Mouse (Mus musculus) spleen, adult 2 months (tissue): ENCODE measurements around the gene Lrrc75a. TPM values are rescaled to one million over a fixed set of nuclear protein-coding genes. Genes with fewer than 3 reads are reported as not detected.
"Not testable (repeated sequence)": the region's sequence is repeated elsewhere in the genome, so short reads cannot be mapped to it uniquely, and the experiment has no call there.

Source experiments
- DNase-seq, 2 experiments: peaks; one replicate each; pipeline versions ENCODE4 v3.0.0 to v3.0.0-alpha.2; 2012 to 2021; ENCODE audit warnings: low spot score in 2 of 2, low read depth in 1 of 2
- H3K27ac ChIP-seq: fragments of 200-500 bp; 2 replicates; pipeline ENCODE4 v1.5.1; 2012; ENCODE audit warnings: low read length, inconsistent platforms; ENCODE audit not compliant: insufficient read depth
- H3K27me3 ChIP-seq: fragments of 200-500 bp; 2 replicates; pipeline ENCODE4 v1.6.1; 2012; ENCODE audit warnings: mild to moderate bottlenecking, moderate library complexity, low read length, inconsistent platforms; ENCODE audit not compliant: control insufficient read depth, insufficient read depth
- H3K36me3 ChIP-seq: fragments of 200-500 bp; 2 replicates; pipeline ENCODE4 v1.6.1; 2012; ENCODE audit warnings: mild to moderate bottlenecking, low read length, inconsistent platforms; ENCODE audit not compliant: control insufficient read depth, insufficient read depth
- H3K4me1 ChIP-seq: fragments of 200-500 bp; 2 replicates; pipeline ENCODE4 v1.6.1; 2011; ENCODE audit warnings: inconsistent platforms; ENCODE audit not compliant: control insufficient read depth, insufficient read depth, insufficient read length
- H3K4me3 ChIP-seq: fragments of 200-500 bp; 2 replicates; pipeline ENCODE4 v1.5.1; 2011; ENCODE audit warnings: mild to moderate bottlenecking, inconsistent platforms; ENCODE audit not compliant: insufficient read depth, insufficient read length; ENCODE audit errors: extremely low read depth
- CTCF ChIP-seq: fragments of 200-500 bp; IDR thresholded peaks from 2 replicates; pipeline ENCODE4 v1.5.1; 2011; ENCODE audit warnings: mild to moderate bottlenecking, inconsistent platforms; ENCODE audit not compliant: insufficient read depth, insufficient read length, insufficient replicate concordance; ENCODE audit errors: extremely low read depth
- POLR2A ChIP-seq: fragments of 200-500 bp; IDR thresholded peaks from 2 replicates; pipeline ENCODE4 v1.6.1; 2011; ENCODE audit warnings: low read depth, low read length, inconsistent platforms
- WGBS: fragments of 180-500 bp; shearing (Covaris S2); methylation state at CpG from one replicate; pipeline ENCODE4 v1.1.7; 2018; 5-methylcytosine and 5-hydroxymethylcytosine counted together
- polyA plus RNA-seq: library from polyadenylated mRNA; depleted of rRNA; stranded (reverse); fragments of >200 nt; gene quantifications from 2 replicates; pipeline ENCODE4 v1.2.3, GENCODE M21; 2012

The Lrrc75a gene
- polyA plus RNA-seq, 1 experiment, result 6.6 TPM

- 93% methylated on average over 3 of the region's 3 CpGs for WGBS
- H3K4me3 ChIP-seq, result no peak overlapping the region
- H3K4me1 ChIP-seq, result no peaks in the 10 kb centered on the region; the same call in none of the 2 replicates
- TF ChIP-seq CTCF (no peak), POLR2A (no peak)
- H3K36me3 ChIP-seq, result no peaks in the 10 kb centered on the region
- DNase-seq, result no peak
- peaks cover 2% of the 10 kb centered on the region; the same call in 1 of the 2 replicates for H3K27me3 ChIP-seq
- no peak overlapping the region for H3K27ac ChIP-seq
Observed at GRCm38 (mm10) chr11:62652080-62652479, 3.8 kb upstream of the Lrrc75a start.

- H3K4me1 ChIP-seq, result no peaks in the 10 kb centered on the region; the same call in none of the 2 replicates
- 90% methylated on average over 3 of the region's 3 CpGs for WGBS
- no peak overlapping the region for H3K27ac ChIP-seq
- peaks cover 2% of the 10 kb centered on the region; the same call in 1 of the 2 replicates for H3K27me3 ChIP-seq
- DNase-seq, result no peak
- TF ChIP-seq CTCF, result no peak
- TF ChIP-seq POLR2A, result no peak
- no peaks in the 10 kb centered on the region for H3K36me3 ChIP-seq
- H3K4me3 ChIP-seq, result no peak overlapping the region
Observed at GRCm38 (mm10) chr11:62651563-62651962, 3.2 kb upstream of the Lrrc75a start.

DNA sequence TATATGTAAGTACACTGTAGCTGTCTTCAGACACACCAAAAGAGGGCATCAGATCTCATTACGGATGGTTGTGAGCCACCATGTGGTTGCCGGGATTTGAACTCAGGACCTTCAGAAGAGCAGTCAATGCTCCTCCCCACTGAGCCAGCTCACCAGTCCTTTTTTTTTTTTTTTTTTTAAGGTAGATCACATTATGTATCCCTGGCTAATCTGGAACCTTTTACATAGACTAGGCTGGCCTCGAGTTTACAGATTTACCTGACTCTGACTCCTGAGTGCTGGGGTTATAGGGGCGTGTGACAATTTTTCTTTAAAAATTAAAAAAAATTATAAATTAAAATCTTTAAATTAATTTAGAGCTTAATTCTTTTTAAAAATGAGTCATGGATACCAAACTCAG is 1.5 kb upstream of the Lrrc75a start:
- H3K36me3 ChIP-seq, H3K4me3 ChIP-seq, DNase-seq, H3K27ac ChIP-seq, H3K27me3 ChIP-seq, H3K4me1 ChIP-seq: not testable (repeated sequence)
- WGBS, result 81% methylated on average over 4 of the region's 4 CpGs

GRCm38 (mm10) chr11:62648591-62649391 is 468 bp upstream of the Lrrc75a start, which contains the start of gene Mmgt2:
Mmgt2 (plus strand) TSS chr11:62648664.
- peak within 1 kb of the TSS; percentile 54 for H3K27ac ChIP-seq
- TF ChIP-seq POLR2A (no peak; the same call in 1 of the 2 replicates), CTCF (peak; percentile 88)
- 1% methylated on average over 49 of the region's 53 CpGs for WGBS

DNA sequence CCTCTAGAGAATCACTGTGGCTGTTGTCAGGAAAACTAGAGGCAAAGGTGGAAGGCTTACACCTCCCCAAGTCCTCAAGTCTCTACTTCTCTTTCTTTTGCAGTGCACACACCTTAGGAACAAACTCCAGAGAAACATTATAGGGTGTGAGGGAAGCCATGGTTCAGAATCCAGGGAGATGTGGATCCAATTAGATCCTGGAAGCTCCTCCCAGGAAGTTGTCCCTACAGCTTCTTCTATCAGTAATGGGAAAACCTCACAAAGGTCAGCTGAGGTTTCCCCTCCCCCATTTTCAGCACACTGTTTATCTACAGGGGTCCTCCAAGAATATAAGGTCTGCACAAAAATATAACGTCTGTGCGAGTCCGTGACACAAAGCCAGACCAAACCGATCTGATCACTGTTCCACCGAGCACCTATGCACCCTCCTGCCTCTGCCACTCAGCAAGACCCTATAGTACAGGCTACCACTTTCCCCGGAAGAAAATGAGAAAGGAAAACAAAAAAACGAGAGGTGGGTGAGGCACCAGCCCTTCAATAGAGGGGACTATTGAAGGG is 1.3 kb downstream of the Lrrc75a start:
- H3K27ac ChIP-seq, result no peak overlapping the region
- no peak for DNase-seq
- no peak overlapping the region for H3K4me3 ChIP-seq
- H3K36me3 ChIP-seq, result no peaks in the 10 kb centered on the region
- peaks cover 27% of the 10 kb centered on the region for H3K4me1 ChIP-seq
- TF ChIP-seq CTCF (no peak), POLR2A (no peak)
- H3K27me3 ChIP-seq, result peaks cover 2% of the 10 kb centered on the region; the same call in 1 of the 2 replicates
- WGBS, result 43% methylated on average over 7 of the region's 7 CpGs

More at GRCm38 (mm10) chr11:62648591-62649391, 468 bp upstream of the Lrrc75a start, which contains the start of gene Mmgt2:
- peak; percentile 70 to 95 for DNase-seq
- Histone ChIP-seq H3K4me3 (peak within 1 kb of the TSS; percentile 82), H3K36me3 (no peaks in the 10 kb centered on the region), H3K4me1 (peaks cover 16% of the 10 kb centered on the region), H3K27me3 (peaks cover 2% of the 10 kb centered on the region; the same call in 1 of the 2 replicates)

- Histone ChIP-seq H3K27ac (peak overlapping the region; percentile 7; the same call in 1 of the 2 replicates), H3K36me3 (no peaks in the 10 kb centered on the region), H3K4me1 (peaks cover 27% of the 10 kb centered on the region), H3K4me3 (no peak overlapping the region), H3K27me3 (peaks cover 2% of the 10 kb centered on the region; the same call in 1 of the 2 replicates)
- 16% methylated on average over 4 of the region's 4 CpGs for WGBS
- DNase-seq, result no peak
- no peak for TF ChIP-seq POLR2A
- TF ChIP-seq CTCF, result no peak
Observed at GRCm38 (mm10) chr11:62646495-62646843, 1.9 kb downstream of the Lrrc75a start.

DNA sequence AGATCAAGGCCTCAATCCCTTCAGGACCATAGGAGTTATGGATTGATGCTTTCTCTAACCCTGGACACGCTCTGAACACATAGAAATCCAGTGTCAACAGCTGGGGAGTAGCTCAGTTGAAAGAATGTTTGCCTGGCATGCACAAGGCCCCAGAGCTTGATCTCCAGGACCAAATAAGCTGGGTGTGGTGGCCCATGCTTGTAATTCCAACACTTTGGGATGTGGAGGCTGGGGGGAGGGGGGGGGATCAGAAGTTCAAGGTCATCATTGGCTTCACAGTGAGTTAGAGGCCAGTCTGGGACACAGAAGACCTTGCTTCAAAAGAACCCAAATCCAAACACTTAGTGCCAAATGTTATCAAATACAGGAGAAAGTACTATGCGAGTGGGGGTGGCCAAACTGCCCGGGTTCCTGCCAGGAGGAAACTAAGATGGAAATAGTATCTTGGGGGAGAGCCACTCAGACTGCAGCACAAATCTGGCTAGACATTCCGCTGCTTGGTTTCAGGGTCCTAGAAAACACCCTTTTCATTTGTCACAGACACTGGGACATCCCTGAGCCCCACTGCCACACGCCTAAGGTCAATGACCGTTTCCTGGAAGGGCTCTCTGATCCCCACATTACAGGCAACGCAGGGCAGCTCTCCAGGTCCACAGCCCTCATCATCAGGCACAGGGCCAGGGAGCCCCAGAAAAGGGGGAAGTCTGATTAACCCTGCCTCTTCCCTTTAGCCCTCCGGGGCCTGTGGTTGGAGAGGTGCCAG is 2.4 kb downstream of the Lrrc75a start:
- Histone ChIP-seq H3K4me3 (no peak overlapping the region), H3K4me1 (peaks cover 27% of the 10 kb centered on the region), H3K27me3 (peaks cover 2% of the 10 kb centered on the region; the same call in 1 of the 2 replicates), H3K36me3 (no peaks in the 10 kb centered on the region), H3K27ac (peak overlapping the region; percentile 7; the same call in 1 of the 2 replicates)
- DNase-seq, result peak in 1 of 2 experiments; percentile 7
- WGBS, result 37% methylated on average over 8 of the region's 8 CpGs
- TF ChIP-seq CTCF (no peak), POLR2A (no peak)
